Mouse (Mus musculus) layer of hippocampus, adult 6 months (tissue): ENCODE results near the gene Slxl1. TPM values are rescaled to one million over a fixed set of nuclear protein-coding genes. Genes with fewer than 3 reads are reported as not detected.

ENCODE experiments used
- long read RNA-seq, 2 experiments: library from polyadenylated mRNA; unstranded; transcript quantifications; one replicate each; pipeline ENCODE4 v2.0.0; 2019 to 2020
- polyA plus RNA-seq: library from polyadenylated mRNA; unstranded; fragments of <200 nt; fragmentation: Nextera tagmentation; gene quantifications from 2 replicates; pipeline ENCODE4 v1.2.3, GENCODE M21; 2021

Slxl1 gene
- polyA plus RNA-seq, result not detected in 2 replicates
- long read RNA-seq, experiment 1, result 0 reads
- long read RNA-seq, experiment 2, result 0 reads

DNA sequence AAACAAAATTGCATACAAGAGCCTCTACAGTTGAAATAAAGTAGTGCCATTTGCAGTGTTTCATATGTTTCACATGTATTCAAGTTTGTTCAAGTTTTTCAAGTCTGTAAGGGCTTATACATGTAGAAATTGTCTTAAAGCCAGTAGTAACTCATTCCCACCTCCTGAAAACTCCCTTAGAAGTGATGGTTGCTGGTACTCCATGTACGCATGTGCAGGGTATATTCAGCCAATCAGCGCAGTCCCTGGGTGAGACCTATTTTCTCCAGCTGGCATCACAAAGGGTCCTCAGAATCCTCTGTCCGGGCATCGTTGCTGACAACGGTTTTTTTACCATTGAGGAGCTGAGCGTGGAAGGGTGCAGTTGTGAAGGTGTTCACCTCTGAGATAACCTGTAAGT, at the start of gene Slxl1:
Gene Slxl1 (plus strand): TSS at position 301 of the 400 bp plus-strand sequence.

